Mouse (Mus musculus) Muller cell, postnatal 12 days (primary cell): ENCODE data around the gene Dmpk.

Source experiments
- DNase-seq: peaks from one replicate; pipeline ENCODE4 v3.0.0-alpha.2; 2015; ENCODE audit errors: inconsistent ontology term

Dmpk gene

DNA sequence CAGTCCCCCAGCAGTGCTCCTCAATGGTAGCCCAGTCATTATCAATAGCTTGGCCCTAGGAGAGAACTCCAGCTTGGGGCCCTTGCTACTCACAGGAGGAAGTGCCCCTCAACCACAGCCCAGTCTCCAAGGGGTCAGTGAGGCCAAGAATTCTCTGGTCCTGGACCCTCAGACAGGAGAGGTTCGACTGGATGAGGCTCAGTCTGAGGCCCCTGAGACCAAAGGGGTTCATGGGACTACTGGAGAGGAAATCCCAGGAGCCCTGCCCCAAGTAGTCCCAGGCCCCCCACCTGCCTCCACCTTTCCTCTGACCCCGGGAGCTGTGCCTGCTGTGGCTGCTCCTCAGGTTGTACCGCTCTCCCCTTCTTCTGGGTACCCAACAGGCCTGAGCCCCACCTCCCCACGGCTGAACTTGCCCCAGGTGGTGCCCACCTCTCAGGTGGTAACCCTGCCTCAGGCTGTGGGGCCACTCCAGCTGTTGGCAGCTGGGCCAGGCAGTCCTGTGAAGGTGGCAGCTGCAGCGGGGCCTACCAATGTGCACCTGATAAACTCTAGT, 12.8 kb downstream of the Dmpk start:
- DNase-seq, result no peak

- DNase-seq, result no peak
Observed at GRCm38 (mm10) chr7:19097217-19097616, 13.6 kb downstream of the Dmpk start.

DNA sequence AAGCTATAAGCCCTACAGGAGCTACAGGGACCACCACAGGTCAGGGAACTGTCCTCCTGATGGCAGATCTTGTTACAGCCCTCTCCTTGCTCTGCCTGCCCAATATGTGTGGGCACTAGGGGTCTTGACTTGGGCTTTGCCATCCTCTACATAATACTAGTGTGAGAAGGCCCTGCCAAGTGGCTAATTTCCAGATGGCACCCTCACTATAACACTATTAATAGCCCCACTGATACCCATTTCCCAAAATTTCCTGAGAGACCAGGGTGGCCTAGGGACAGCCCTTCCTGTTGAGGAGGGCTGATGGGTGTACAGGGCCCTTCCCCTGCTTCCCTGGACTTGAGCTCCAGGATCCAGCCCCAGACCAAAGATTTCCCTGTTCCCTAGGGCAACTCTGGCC, 14.2 kb downstream of the Dmpk start:
- DNase-seq, result no peak

DNA sequence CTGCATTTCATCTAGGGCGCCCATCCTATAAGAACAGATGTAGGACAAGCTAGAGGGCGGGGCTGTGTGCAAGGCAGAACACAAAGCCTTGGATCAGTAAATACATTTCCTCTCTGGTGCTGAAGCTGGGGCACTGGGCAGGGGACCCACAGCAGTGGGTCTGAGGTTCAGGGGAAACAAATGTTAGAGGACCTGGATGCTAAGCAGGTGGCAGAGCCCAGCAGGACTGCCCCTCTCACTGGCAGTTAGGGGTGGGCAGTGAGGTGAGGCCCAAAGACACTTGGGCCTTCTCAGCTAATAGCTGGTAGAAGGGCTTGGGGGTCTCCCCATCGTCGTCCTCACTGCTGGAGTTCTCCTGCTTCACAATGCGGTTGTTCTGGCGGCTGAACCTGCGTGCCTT, 15.2 kb downstream of the Dmpk start:
- no peak for DNase-seq

DNA sequence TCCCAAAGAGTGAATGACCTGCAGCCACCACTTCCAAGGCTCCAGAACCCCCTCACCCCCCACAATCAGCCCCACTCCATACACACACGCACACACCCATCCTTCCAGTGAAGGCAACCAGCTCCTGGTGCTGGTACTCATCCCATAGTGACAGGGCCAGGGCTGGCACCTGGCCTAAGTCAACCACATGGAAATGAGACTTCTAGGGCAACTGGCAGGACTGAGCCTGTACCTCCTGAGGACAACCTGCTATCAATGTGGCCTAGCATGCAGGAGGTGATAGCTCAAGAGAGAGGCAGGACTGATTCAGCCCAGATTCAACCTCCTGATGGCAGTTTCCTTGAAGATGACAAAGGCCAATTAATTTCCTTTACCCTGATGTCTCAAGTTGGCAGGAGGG, 16.6 kb downstream of the Dmpk start:
- DNase-seq, result no peak

- no peak for DNase-seq
Observed at GRCm38 (mm10) chr7:19103741-19104140, 20.1 kb downstream of the Dmpk start.

DNA sequence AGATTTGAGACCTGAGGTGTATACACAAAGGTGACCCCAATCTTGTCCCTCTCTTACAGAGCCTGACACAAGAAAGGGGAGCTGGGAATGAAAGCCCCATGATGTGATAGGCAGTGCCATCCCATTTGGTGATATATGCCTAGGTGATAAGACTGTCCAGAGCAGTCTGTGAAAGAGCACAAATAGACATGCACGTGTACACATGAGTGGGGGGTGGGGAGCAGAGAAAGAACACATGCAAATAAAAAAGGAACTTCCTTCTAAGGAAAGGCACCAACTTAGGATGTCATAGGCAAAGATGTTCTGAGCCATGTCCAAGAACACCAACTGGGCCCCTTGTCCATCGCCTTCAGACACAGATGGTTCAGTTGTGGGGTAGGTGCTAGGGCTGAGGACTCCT, 20.8 kb downstream of the Dmpk start:
- DNase-seq, result no peak

GRCm38 (mm10) chr7:19107436-19107835, 23.8 kb downstream of the Dmpk start:
- DNase-seq, result no peak

- no peak for DNase-seq
Observed at GRCm38 (mm10) chr7:19109565-19109964, 25.9 kb downstream of the Dmpk start.

DNA sequence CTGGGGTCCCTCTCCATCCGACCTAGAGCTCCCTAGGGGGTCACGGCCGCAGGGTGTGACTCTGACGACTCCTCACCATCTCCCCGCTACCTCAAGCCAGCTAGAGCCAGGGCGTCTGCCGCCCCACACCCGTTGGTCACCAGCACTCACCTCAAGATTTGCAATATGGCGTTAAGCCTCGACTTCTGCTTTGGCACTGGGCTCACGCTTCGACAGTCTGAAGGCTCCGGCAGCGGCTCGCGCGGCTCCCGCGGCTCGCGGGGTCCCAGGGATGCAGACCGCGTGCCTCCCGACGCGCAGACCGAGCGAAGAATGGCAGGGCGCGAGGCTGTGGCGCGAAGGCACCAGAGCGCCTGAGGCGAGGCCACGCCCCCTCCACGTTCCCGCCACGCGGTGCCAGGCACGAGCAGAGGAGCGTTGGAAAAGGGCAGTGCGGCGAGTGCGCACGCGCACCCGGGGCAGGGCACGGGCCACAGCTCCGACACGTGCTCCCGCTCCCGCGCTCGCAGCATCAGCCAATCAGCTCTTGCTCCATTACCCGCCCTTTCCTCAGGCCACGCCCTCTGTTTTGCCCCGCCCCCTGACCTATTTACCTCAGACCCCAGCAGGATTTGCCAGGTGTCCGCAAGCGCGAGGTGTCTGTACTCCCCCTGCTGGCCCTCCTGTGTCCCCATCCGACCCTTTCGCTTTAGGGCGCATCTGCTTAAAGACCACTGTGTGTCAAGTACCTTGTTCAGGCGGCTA, 34.6 kb downstream of the Dmpk start, which contains the start of gene Gm4969:
Gene Gm4969 (minus strand): TSS at position 341 of the 744 bp plus-strand sequence.
- peak; percentile 69 for DNase-seq

DNA sequence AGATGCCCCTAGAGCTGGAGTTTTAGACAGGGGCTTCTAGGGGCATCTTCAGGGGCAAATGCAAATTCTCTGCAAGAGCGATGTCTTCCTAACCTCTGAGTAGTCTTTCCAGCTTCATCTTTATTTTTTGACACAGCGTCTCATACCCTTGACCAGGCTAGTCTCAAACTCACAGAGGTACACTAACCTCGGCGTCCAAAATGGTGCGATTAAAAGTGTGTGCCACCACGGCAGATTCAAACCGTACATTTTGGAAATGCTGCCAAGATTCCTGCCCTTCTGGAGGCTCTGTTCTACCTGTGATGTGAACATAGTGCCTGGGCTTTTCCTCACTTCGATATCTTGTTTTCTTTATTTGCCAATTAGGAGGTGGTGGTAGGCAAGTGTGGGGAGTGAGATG, 35.4 kb downstream of the Dmpk start:
- no peak for DNase-seq

DNA sequence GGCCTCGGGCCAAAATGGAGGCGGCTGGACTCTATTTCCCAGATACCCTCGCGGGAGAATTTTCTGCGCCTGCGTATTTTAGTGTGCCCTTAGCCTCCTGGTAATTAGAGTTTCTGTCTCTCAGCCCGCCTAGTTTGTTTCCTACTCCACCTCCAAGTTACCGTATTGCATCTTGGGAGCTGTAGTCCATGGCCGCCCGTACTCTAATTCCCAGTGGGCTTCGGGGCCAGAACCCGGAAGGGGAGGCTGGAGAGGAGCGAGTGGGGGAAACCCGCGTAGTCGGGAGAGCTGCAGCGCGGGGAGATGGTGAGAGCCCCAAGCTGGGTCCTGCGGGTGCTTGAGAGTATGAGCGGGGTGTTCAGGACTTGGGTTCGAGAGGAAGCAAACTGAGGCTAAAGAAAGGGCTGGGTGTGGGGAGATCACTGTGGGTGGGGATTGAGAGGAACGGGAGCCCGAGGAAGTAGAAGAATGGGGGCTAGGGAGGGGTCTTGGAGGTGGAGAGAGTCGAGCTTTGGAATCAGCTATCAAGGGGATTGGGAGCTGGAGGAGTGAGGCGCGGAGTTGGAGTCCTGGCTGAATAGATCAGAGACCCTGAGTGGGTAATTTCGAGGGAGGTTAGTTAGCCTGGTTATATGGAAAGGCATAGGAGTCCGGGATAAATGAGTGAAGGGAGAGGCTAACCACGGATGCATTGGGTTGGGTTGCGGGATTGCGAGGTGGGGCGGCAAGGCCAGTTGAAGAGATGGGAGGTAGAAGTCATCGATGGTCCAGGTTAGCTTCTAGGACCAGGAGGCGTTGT, 36.2 kb downstream of the Dmpk start, which contains the start of gene Fbxo46:
Gene Fbxo46 (plus strand): TSS at position 229 of the 799 bp plus-strand sequence.
- DNase-seq, result peak; percentile 97

GRCm38 (mm10) chr7:19121686-19122085, 38.0 kb downstream of the Dmpk start:
- DNase-seq, result no peak

DNA sequence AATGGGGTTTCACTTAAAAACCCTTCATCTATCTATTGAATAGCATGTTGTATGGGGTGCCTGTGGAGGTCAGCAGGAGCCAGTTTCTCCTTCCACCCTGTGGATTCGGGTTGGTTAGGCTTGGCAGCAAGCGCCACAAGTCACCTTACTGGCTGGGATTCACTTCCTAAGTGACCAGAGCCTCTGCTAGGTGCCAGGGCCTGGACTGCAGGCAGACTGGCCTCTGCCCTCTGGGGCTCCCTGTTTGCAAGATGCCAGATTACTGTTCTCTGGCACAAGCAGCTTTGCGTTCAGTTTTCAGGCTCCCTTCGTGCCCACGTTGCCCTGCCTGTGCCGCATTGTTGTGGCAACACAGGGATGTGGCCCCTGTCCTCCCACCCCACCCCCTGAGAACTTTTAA, 41.1 kb downstream of the Dmpk start:
- no peak for DNase-seq

DNA sequence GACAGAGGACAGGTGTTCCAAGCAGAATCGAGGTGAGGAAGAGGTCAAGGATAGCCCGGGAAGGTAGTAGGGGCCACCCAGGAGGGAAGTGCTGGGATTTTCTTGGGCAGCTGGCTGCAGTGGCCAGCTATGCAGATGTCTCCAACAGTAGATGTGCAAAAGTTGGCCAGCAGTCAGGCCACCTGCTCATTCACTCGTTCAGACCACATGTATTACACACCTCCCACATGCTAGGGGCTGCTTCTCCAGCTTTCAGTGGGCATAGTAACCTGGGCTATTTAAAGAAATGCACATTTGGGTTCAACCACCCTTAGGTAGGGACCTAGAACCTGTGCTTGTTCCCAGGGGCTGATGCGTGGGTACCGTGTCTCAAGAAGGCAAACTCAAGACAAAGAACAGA, 44.1 kb downstream of the Dmpk start:
- no peak for DNase-seq

GRCm38 (mm10) chr7:19129396-19129795, 45.7 kb downstream of the Dmpk start:
- DNase-seq, result no peak

GRCm38 (mm10) chr7:19130657-19131056, 47.0 kb downstream of the Dmpk start:
- no peak for DNase-seq

DNA sequence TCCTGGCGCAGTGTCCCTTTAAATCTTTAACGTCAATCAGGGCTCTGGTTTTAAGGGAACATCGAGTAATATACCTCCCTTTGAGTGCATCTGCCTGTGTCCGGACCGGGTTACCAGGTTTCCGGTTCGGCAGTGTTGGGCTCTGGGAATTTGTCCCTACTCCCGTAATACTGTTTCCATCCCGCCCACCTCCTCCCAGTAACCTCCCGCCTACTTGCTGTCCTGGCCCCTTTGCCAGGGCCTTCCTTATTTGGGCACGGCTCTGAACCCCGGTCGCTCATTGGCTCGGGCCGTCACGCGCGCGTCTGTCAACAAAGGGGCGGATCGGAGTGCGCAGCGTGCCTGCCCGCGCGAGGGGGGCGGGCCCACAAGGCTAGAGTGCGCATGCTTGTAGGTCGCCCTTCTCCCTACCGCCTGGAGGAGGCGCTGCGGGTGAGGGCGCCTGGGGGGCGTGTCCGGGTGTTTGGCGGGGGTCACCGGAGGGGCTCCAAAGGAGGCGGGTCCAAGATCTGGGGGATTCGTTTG, 47.7 kb downstream of the Dmpk start:
- DNase-seq, result peak; percentile 99

DNA sequence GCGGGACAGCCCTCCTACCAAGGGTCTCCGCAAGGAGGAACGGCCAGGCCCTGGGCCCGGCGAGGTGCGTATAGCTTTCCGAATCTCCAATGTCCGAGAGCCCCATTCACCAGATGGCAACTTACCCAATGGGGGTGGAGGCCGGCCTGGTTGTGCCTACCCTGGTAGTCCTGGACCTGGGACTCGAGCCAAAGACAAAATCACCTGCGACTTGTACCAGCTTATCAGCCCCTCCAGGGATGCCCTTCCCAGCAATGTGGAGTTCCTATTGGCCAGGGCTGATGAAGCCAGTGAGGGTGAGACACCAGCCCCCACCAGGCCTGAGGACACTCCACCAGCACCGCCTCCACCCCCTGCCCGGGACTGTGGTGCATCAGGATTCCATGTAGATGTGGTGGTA, 52.5 kb downstream of the Dmpk start:
- no peak for DNase-seq

DNA sequence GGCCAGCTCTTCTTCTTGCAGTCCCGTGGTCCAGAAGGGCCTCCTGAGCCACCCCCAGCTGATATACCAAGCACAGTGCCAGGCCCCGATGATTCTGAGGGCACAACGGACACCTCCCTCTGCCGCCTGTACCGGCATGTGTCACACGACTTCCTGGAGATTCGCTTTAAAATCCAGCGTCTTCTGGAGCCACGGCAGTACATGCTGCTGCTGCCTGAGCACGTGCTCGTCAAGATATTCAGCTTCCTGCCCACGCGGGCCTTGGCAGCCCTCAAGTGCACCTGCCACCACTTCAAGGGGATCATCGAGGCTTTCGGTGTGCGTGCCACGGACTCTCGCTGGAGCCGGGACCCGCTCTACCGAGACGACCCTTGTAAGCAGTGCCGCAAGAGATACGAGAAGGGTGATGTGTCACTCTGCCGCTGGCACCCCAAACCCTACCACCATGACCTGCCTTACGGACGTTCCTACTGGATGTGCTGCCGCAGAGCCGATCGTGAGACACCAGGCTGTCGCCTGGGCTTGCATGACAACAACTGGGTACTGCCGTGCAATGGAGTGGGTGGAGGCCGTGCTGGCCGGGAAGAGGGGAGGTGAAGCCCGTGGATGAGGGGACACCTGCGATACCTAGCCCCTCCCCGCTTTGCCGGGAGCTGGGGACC, 53.2 kb downstream of the Dmpk start:
- DNase-seq, result no peak

DNA sequence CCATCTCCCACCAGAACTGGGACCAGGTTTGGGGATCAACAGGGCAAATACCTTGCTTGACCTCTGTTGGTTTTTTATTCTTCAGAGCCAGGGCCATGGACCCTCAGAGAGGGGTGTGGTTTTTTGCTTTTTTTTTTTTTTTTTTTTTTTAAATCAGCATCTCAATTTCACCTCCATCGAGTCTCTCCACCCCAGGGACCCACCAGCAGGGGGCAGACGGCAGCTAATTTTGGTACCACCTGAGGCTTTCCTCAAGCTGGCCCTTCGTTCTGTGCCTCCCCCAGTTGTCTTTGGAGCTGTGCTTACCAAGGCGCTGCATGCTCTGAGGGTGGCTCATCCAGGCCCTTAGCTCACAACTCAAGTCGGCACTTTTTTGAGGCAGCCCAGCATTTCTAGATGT, 53.7 kb downstream of the Dmpk start:
- DNase-seq, result peak; percentile 59
